Mouse (Mus musculus) c-Kit-positive CD71-negative TER-119-negative erythroid progenitor cells, embryonic 14.5 days (primary cell): ENCODE data around the gene Wdr54.
A peak's percentile ranks its signal among the peaks of the same experiment; 100 is the strongest.

Experiments used
- DNase-seq: peaks from one replicate; pipeline ENCODE4 v3.0.0-alpha.2; 2013; ENCODE audit warnings: low read depth

Gene Wdr54

GRCm38 (mm10) chr6:83156259-83156684, at the start of gene Wdr54, which contains the start of gene 1700003E16Rik:
Wdr54 (minus strand) TSS chr6:83156397.
1700003E16Rik (plus strand) TSS chr6:83156404.
- DNase-seq = no peak

- no peak for DNase-seq
Observed at GRCm38 (mm10) chr6:83205851-83206250, 49.7 kb upstream of the Wdr54 start.

- DNase-seq = no peak
Observed at GRCm38 (mm10) chr6:83203320-83203719, 47.1 kb upstream of the Wdr54 start.

DNA sequence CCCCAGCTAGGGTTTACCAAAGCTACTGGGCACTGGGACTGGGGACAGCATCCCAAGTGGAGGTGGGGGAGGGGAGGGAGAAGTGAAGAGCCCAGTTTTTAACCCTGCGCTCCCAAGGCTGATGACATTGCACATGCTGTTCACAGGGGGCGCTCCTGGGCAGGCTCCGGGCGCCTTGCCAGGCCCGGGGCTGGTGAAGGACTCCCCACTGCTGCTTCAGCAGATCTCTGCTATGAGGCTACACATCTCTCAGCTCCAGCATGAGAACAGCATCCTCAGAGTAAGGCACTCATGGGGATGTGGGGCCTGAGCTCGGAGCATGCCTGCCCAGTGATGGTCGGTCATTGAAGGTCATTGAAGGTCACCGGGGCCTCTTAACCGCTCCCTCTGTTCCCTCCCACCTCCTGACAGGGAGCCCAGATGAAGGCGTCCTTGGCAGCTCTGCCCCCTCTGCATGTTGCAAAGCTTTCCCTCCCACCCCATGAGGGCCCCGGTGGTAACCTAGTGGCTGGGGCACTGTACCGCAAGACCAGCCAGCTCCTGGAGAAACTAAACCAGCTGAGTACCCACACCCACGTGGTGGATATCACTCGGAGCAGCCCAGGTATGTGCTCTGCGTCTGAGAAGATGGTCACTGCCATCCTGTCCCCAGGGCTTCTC, 41.3 kb upstream of the Wdr54 start:
- DNase-seq = no peak

DNA sequence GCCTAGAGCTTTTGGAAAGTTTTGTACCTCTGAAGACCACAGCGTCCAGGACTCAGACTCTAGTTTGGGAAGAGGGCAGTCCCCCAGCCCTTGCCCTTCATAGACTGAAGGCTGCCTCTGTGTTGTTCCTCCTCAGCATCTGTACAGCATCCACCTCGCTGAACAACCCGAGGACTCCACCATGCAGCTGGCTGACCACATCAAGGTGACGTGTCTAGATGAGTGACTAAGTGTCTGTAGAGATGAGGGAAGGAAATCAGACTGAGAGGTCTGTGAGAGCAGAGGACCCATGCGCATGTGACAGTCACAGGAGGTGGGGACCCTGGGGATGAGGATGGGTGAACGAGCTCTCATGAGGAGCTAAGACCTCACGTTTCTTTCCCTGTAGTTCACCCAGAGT, 37.4 kb upstream of the Wdr54 start:
- DNase-seq = no peak

DNA sequence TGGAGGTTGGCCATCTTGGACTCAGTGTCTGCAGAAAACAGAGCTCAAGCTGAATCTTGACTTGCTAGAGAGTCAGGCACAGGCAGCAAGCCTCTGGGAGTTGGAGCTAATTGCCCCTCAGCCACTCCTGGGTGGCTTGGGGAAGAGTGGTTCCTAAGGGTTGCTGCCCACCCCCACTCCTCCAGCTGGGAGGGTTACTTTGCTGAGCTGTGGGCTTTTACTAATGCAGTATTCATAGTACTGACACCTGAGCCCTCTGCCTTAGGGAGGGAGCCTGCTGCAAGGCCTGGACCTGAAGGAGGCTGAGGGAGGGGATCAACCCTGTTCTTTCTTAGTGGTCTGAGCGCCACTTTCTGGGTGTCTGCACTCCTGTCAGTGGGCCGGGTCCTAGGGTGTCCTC, 30.7 kb upstream of the Wdr54 start:
- DNase-seq = no peak

- peak; percentile 30 for DNase-seq
Observed at GRCm38 (mm10) chr6:83185895-83186861, 30.0 kb upstream of the Wdr54 start.

GRCm38 (mm10) chr6:83184858-83185435, 28.8 kb upstream of the Wdr54 start:
- DNase-seq = no peak

DNA sequence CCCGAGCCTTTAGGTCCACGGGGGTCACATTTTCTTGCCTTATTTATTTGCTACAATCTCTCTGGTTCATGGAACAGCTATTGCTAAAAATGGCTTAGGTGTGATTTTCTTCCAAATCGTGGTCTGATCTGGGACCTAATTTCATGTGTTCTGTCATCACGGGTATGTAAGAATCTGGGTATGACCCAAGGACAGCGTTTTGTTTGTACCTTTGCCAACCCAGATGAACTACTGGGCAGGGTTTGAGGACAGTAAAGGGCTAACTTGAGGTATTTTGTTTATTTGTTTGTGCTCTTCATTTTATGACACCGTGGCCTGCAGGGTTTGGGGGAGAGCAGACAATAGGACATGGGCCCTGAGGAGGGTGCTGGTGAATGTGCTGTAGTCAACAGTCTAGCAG, 24.4 kb upstream of the Wdr54 start:
- no peak for DNase-seq

GRCm38 (mm10) chr6:83179390-83180117, 23.4 kb upstream of the Wdr54 start:
- no peak for DNase-seq

GRCm38 (mm10) chr6:83175996-83176395, 19.8 kb upstream of the Wdr54 start:
- DNase-seq = no peak

GRCm38 (mm10) chr6:83172240-83172920, 16.2 kb upstream of the Wdr54 start:
- no peak for DNase-seq

DNA sequence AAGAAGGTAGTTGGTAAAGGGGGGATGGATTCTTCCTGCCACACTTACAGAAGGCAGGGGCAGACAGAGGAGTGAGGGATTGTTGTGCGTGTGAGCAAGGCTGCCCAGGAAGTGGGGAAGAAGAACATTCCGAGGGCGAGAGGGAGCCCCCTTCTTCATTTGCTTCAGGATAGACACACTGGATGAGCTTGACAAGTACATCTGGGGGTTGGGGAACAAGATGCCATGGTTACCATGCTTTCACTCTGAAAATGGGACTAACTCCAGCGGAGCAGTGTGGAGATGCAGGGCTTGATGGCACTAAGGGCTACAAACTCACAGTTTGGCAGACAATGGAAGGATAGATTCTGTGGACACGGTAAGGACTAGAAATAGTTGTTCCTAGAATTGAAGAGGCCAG, 14.9 kb upstream of the Wdr54 start:
- no peak for DNase-seq

- DNase-seq = no peak
Observed at GRCm38 (mm10) chr6:83169872-83170271, 13.7 kb upstream of the Wdr54 start.

DNA sequence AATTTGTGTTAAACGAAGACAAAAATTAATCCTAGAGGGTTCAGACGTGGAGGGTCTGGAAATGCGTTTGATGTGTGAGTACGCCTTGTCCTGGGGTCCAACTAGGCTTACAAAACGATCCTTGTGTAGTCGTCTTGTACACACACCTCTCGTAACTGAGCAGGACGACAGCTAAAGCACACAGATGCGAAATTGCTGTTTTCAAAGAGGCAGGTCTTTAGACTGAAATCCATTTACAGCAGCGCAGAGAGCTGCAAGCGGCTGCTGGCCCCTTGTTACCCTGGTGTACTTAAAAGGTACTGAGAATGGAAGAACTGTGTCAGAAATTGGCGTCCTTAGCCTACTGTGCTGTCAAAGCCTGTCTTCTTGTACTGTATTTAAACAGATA, 10.0 kb upstream of the Wdr54 start:
- no peak for DNase-seq

GRCm38 (mm10) chr6:83165607-83166242, 9.5 kb upstream of the Wdr54 start, which contains the start of gene Dctn1:
Dctn1 (plus strand) TSS chr6:83165920.
- peak; percentile 90 for DNase-seq

GRCm38 (mm10) chr6:83165026-83165606, 8.9 kb upstream of the Wdr54 start:
- no peak for DNase-seq

DNA sequence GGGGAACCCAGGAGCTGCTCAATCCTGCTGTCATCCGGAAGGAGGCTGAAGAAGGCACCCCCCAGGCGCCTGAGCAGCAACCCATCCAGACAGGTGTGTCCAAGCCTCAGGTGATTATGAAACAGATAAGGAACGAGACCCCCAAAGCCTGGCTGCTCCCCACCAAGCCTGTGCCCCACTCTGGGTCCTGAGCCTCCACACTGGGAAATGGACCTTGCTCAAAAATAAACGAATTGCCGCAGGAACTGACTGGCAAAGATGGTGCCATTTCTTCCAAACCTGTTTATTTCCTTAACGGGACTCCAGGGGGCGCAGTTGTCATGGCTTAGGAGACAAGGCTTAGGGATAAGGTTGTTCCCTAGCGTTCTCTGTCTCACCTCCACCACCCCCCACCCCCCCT, 6.5 kb upstream of the Wdr54 start:
- DNase-seq = no peak

GRCm38 (mm10) chr6:83161921-83162641, 5.9 kb upstream of the Wdr54 start:
- DNase-seq = no peak

DNA sequence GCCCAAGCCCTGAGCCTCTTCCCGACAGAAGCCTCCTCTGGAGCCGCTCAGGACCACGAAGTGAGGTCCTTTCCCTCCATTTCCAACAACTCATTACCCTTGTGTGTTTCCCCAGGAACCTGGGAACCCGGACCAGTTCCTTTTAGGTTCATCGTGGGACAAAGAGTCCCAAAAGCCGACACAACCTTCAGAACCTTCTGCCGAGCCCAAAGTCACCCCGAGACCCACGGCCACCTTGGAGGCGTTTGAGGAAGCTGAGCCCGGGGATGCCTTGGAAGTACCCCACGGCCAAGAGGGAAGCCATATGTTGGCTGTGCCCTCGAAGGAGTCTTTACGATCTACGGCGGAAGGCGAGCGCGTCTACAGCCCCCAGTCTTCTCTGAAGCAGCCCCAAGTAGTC, 5.2 kb upstream of the Wdr54 start:
- no peak for DNase-seq
